Mouse (Mus musculus) kidney, embryonic 14.5 days (tissue): ENCODE results near the gene Csad. TPM values are rescaled to one million over a fixed set of nuclear protein-coding genes. Genes with fewer than 3 reads are reported as not detected.

Source experiments
- ATAC-seq: fragments of 200-750 bp; cut with Nextera tagmentation; 2 replicates; pipeline ENCODE4 v1.8.0; 2017; ENCODE audit warnings: moderate number of reproducible peaks, mild to moderate bottlenecking, moderate TSS enrichment, moderate library complexity; ENCODE audit not compliant: low FRiP score, low TSS enrichment
- H3K27ac ChIP-seq: fragments of 300-500 bp; sonication (generic); 2 replicates; pipeline ENCODE4 v1.5.1; 2014; ENCODE audit warnings: low read depth, mild to moderate bottlenecking, low read length, moderate library complexity, mixed read lengths
- H3K27me3 ChIP-seq: fragments of 300-500 bp; sonication (generic); 2 replicates; pipeline ENCODE4 v1.6.1; 2014; ENCODE audit warnings: mild to moderate bottlenecking, low read length; ENCODE audit not compliant: control insufficient read depth, insufficient read depth
- H3K36me3 ChIP-seq: fragments of 300-500 bp; sonication (generic); 2 replicates; pipeline ENCODE4 v1.6.1; 2014; ENCODE audit warnings: low read length, mixed read lengths; ENCODE audit not compliant: control insufficient read depth, insufficient read depth
- H3K4me1 ChIP-seq: fragments of 300-500 bp; sonication (generic); 2 replicates; pipeline ENCODE4 v1.6.1; 2014; ENCODE audit warnings: low read length, mixed read lengths; ENCODE audit not compliant: control insufficient read depth, insufficient read depth
- H3K4me2 ChIP-seq: fragments of 300-500 bp; sonication (generic); replicated peaks from 2 replicates; pipeline ENCODE4 v1.6.1; 2014; ENCODE audit warnings: low read depth, mild to moderate bottlenecking, low read length
- H3K4me3 ChIP-seq: fragments of 300-500 bp; sonication (generic); 2 replicates; pipeline ENCODE4 v1.5.1; 2014; ENCODE audit warnings: mild to moderate bottlenecking, low read length
- H3K9ac ChIP-seq: fragments of 300-500 bp; sonication (generic); 2 replicates; pipeline ENCODE4 v1.6.1; 2014; ENCODE audit warnings: low read depth, mild to moderate bottlenecking, low read length, moderate library complexity
- H3K9me3 ChIP-seq: fragments of 300-500 bp; sonication (generic); 2 replicates; pipeline ENCODE4 v1.6.1; 2016; ENCODE audit warnings: low read length; ENCODE audit not compliant: control insufficient read depth
- WGBS: fragments of 180-500 bp; shearing (Covaris S2); extraction: QIAGEN DNeasy Blood & Tissue Kit; methylation state at CpG from one replicate; pipeline ENCODE4 v1.1.7; 2014; 5-methylcytosine and 5-hydroxymethylcytosine counted together
- polyA plus RNA-seq: library from polyadenylated mRNA; unstranded; fragments of >200 nt; fragmentation: Nextera tagmentation; extraction: Ambion mirVana; gene quantifications from 2 replicates; pipeline ENCODE4 v1.2.1, GENCODE M21; 2014

Csad gene
- polyA plus RNA-seq, 1 experiment from 2014 or later, result 68.1 TPM

- WGBS, result 1% methylated on average over 42 of the region's 44 CpGs
- peak; percentile 59 for ATAC-seq
Measured at GRCm38 (mm10) chr15:102245891-102246741, 41.6 kb upstream of the Csad start.

DNA sequence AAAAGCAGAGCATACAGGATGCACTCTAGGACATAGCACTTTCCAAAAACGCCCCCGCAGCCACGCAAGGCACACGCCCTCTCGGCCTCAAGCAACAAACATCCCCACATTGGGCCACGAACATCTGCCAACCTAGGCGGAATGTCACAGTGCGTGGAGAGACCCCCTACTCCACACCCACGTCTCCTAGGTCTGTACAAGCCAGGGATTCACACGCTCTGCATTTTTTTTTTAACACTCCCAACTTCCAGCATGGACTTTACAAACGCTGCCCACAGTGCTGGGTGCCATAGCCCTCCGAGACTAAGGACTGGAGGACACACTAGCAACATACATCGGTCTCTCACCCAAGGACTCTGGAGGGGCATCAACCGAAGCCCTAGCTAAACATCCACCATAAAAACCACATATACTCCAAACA lies 40.9 kb upstream of the Csad start:
- H3K4me3 ChIP-seq, result peak overlapping the region; percentile 66
- H3K9ac ChIP-seq, result peak overlapping the region; percentile 74
- ATAC-seq, result no peak
- H3K4me2 ChIP-seq, result peak overlapping the region; percentile 81
- WGBS, result 3% methylated on average over 14 of the region's 14 CpGs
- no peaks in the 10 kb centered on the region for H3K9me3 ChIP-seq
- H3K27ac ChIP-seq, result peak overlapping the region; percentile 96
- H3K27me3 ChIP-seq, result no peaks in the 10 kb centered on the region; the same call in 1 of the 2 replicates
- H3K36me3 ChIP-seq, result no peaks in the 10 kb centered on the region; the same call in 1 of the 2 replicates
- peaks cover 49% of the 10 kb centered on the region for H3K4me1 ChIP-seq

More at GRCm38 (mm10) chr15:102245891-102246741, 41.6 kb upstream of the Csad start:
- H3K36me3 ChIP-seq, result no peaks in the 10 kb centered on the region; the same call in 1 of the 2 replicates
- peaks cover 49% of the 10 kb centered on the region for H3K4me1 ChIP-seq
- no peaks in the 10 kb centered on the region for H3K9me3 ChIP-seq
- H3K27me3 ChIP-seq, result no peaks in the 10 kb centered on the region; the same call in 1 of the 2 replicates
- peak overlapping the region; percentile 66 for H3K4me3 ChIP-seq
- H3K4me2 ChIP-seq, result peak overlapping the region; percentile 81
- peak overlapping the region; percentile 96 for H3K27ac ChIP-seq
- H3K9ac ChIP-seq, result peak overlapping the region; percentile 74

DNA sequence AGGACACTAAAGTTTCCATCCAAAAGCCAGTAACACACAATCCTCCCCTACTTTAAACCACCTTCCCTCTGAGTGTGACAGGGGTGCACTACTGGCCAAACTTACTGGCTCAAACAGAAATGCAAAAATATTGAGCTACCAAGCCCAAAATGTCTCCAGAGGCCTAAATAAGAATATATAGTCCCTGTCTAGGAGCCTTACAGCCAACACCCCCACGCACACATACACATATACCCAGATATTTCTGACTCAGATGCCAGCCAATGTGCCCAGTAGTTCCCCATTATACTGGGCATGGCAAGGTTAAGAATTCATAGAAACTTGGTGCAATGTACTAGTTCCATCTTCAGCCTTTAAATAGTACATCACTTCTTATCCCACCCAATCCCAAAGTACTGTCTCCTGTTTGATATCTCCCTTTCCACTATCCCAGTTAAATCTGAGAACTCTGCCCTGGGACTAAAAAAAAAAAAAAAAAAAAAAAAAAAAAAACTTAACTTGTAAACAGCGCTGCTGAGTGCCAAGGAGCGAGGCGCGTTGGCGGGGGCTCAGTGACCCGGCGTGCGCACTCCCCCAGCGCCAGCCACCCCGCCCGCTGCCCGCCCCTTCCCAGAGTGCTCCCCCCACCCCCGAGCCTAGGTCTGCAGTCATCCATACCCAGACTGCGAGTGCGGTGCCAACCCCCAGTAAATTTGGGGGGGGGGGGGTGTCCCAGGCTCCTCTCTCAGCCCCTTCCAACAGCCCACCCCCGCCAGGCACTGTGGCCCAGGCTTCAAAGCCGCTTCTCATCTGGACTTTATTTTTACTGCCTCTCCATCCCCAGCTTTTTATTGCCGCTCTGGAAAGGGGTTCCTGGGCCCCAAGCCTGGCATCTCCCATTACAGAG lies 40.0 kb upstream of the Csad start:
- Histone ChIP-seq H3K36me3 (no peaks in the 10 kb centered on the region; the same call in 1 of the 2 replicates), H3K9ac (peak overlapping the region; percentile 74; the same call in 1 of the 2 replicates), H3K4me1 (peaks cover 41% of the 10 kb centered on the region), H3K27me3 (no peaks in the 10 kb centered on the region; the same call in 1 of the 2 replicates), H3K9me3 (no peaks in the 10 kb centered on the region), H3K4me3 (peak overlapping the region; percentile 66), H3K4me2 (peak overlapping the region; percentile 81), H3K27ac (peak overlapping the region; percentile 3; the same call in 1 of the 2 replicates)
- 9% methylated on average over 18 of the region's 19 CpGs for WGBS
- ATAC-seq, result no peak

GRCm38 (mm10) chr15:102243229-102244190 lies 39.0 kb upstream of the Csad start:
- Histone ChIP-seq H3K4me2 (peak overlapping the region; percentile 81), H3K4me3 (peak overlapping the region; percentile 66), H3K27me3 (no peaks in the 10 kb centered on the region; the same call in 1 of the 2 replicates), H3K27ac (peak overlapping the region; percentile 38; the same call in 1 of the 2 replicates), H3K36me3 (peaks cover 5% of the 10 kb centered on the region; the same call in 1 of the 2 replicates), H3K9ac (peak overlapping the region; percentile 74; the same call in 1 of the 2 replicates), H3K4me1 (peaks cover 32% of the 10 kb centered on the region), H3K9me3 (no peaks in the 10 kb centered on the region)
- WGBS, result 21% methylated on average over 22 of the region's 22 CpGs
- ATAC-seq, result no peak

DNA sequence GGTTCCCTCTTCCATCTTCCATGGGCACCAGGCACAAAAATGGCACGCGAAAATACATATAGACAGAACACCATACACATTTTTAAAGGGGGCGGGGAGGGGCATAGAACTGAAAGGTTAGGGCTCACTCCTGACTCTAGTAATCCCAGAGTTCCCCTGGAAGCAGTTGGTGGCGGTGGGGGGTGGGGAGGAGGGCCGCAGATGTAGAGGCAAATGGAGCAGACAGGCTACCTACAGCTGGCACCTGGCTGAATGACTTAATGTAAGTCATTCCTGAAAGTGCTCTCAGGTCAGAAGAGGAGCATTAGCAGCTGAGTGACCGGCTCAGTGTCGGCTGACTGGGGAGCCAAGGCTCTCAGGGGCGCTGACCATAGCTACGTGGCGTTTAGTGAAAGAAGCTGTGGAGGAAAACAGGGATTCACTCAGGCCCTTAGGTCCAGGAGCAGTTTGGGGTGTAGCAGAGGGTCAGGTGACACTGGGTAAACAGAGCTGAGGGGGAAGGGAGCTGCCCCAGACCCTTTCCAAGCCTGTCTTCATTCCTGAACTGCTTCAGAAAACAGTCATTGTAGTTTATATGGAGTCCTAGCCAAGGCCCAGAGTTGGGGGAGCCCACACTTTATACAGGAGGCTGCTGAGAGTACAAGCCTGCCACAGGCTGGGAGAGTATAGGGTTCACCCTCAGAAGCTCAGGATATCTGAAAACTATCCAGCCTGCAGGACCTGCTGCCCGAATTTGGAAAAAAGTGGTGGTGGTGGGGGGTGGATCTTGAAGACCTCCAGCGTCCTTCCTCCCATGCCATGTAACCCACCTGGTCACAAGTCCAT lies 38.1 kb upstream of the Csad start:
- ATAC-seq, result no peak

GRCm38 (mm10) chr15:102240607-102241006 lies 36.1 kb upstream of the Csad start:
- no peak overlapping the region; the same call in 1 of the 2 replicates for H3K27ac ChIP-seq
- no peak overlapping the region for H3K9ac ChIP-seq
- no peak overlapping the region for H3K4me2 ChIP-seq
- no peak overlapping the region for H3K4me3 ChIP-seq
- H3K27me3 ChIP-seq, result no peaks in the 10 kb centered on the region; the same call in 1 of the 2 replicates
- peaks cover 27% of the 10 kb centered on the region; the same call in 1 of the 2 replicates for H3K4me1 ChIP-seq
- no peaks in the 10 kb centered on the region for H3K9me3 ChIP-seq
- ATAC-seq, result no peak
- 77% methylated on average over 4 of the region's 4 CpGs for WGBS
- H3K36me3 ChIP-seq, result peaks cover 12% of the 10 kb centered on the region; the same call in 1 of the 2 replicates

More for the DNA sequence above, 38.1 kb upstream of the Csad start:
- Histone ChIP-seq H3K27me3 (no peaks in the 10 kb centered on the region; the same call in 1 of the 2 replicates), H3K27ac (no peak overlapping the region), H3K4me1 (peaks cover 24% of the 10 kb centered on the region; the same call in 1 of the 2 replicates), H3K4me2 (no peak overlapping the region), H3K9ac (no peak overlapping the region), H3K4me3 (no peak overlapping the region), H3K36me3 (peaks cover 6% of the 10 kb centered on the region; the same call in 1 of the 2 replicates), H3K9me3 (no peaks in the 10 kb centered on the region)
- 31% methylated on average over 12 of the region's 12 CpGs for WGBS

DNA sequence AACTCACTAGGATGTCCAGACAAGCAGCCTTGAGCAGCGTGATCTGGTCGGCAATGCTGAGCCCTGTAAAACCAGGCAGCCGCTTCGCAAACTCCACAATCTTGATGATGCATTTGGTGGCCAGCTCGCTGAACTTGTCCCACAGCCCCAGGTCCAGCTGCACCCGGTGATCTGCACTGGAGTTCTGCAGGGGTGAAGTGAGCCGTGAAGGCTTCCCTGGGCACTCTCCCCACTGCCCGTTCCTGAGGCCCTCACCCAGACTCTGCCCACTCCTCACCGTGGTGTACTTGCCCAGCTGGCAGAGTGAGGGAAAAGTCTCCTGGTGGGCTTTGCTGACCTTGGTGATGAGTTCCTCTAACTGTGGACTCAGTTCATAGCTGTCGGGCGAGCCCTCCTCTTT lies 35.3 kb upstream of the Csad start:
- Histone ChIP-seq H3K27me3 (no peaks in the 10 kb centered on the region), H3K9ac (no peak overlapping the region), H3K27ac (no peak overlapping the region), H3K4me3 (no peak overlapping the region), H3K9me3 (no peaks in the 10 kb centered on the region), H3K36me3 (peaks cover 12% of the 10 kb centered on the region; the same call in 1 of the 2 replicates), H3K4me2 (no peak overlapping the region), H3K4me1 (peaks cover 29% of the 10 kb centered on the region)
- 63% methylated on average over 11 of the region's 11 CpGs for WGBS
- no peak for ATAC-seq
